Mouse (Mus musculus) testis, adult 2 months (tissue): ENCODE measurements around the gene Herpud1.

Experiments
- CTCF ChIP-seq: fragments of 200-500 bp; IDR thresholded peaks from 2 replicates; pipeline ENCODE4 v1.5.1; 2012; ENCODE audit warnings: low read depth, mild to moderate bottlenecking, inconsistent platforms, low read length, moderate library complexity; ENCODE audit not compliant: control insufficient read depth, insufficient read depth, insufficient replicate concordance
- POLR2A ChIP-seq: fragments of 200-500 bp; IDR thresholded peaks from 2 replicates; pipeline ENCODE4 v1.6.1; 2012; ENCODE audit warnings: low read depth, mild to moderate bottlenecking, inconsistent platforms, low read length, moderate library complexity; ENCODE audit not compliant: control insufficient read depth

GRCm38 (mm10) chr8:94441686-94442085 lies 55.4 kb downstream of the Herpud1 start:
- TF ChIP-seq POLR2A = no peak
- no peak for TF ChIP-seq CTCF
